Mouse (Mus musculus) forebrain, embryonic 16.5 days (tissue): ENCODE measurements around the gene Tekt4. TPM values are rescaled to one million over a fixed set of nuclear protein-coding genes. Genes with fewer than 3 reads are reported as not detected.

Source experiments
- ATAC-seq: fragments of 200-750 bp; cut with Nextera tagmentation; 2 replicates; pipeline ENCODE4 v1.8.0; 2017; ENCODE audit warnings: mild to moderate bottlenecking, moderate library complexity
- H3K27ac ChIP-seq: fragments of 300-500 bp; sonication (generic); 2 replicates; pipeline ENCODE4 v1.5.1; 2014; ENCODE audit warnings: low read length, control low read depth
- H3K27me3 ChIP-seq: fragments of 300-500 bp; sonication (generic); replicated peaks from 2 replicates; pipeline ENCODE4 v1.6.1; 2014; ENCODE audit warnings: low read length; ENCODE audit not compliant: control insufficient read depth, insufficient read depth
- H3K36me3 ChIP-seq: fragments of 300-500 bp; sonication (generic); 2 replicates; pipeline ENCODE4 v1.6.1; 2014; ENCODE audit not compliant: control insufficient read depth, insufficient read depth
- H3K4me1 ChIP-seq: fragments of 300-500 bp; sonication (generic); replicated peaks from 2 replicates; pipeline ENCODE4 v1.6.1; 2014; ENCODE audit warnings: low read length; ENCODE audit not compliant: control insufficient read depth, insufficient read depth
- H3K4me2 ChIP-seq: fragments of 300-500 bp; sonication (generic); 2 replicates; pipeline ENCODE4 v1.6.1; 2014; ENCODE audit warnings: mild to moderate bottlenecking, low read length, control low read depth
- H3K4me3 ChIP-seq: fragments of 300-500 bp; sonication (generic); replicated peaks from 2 replicates; pipeline ENCODE4 v1.5.1; 2014; ENCODE audit warnings: mild to moderate bottlenecking, low read length, control low read depth
- H3K9ac ChIP-seq: fragments of 300-500 bp; sonication (generic); replicated peaks from 2 replicates; pipeline ENCODE4 v1.6.1; 2014; ENCODE audit warnings: low read depth, low read length, control low read depth
- H3K9me3 ChIP-seq: fragments of 300-500 bp; sonication (generic); 2 replicates; pipeline ENCODE4 v1.6.1; 2016; ENCODE audit warnings: low read length; ENCODE audit not compliant: control insufficient read depth
- WGBS: fragments of 180-500 bp; shearing (Covaris S2); extraction: QIAGEN DNeasy Blood & Tissue Kit; methylation state at CpG from one replicate; pipeline ENCODE4 v1.1.7; 2014; 5-methylcytosine and 5-hydroxymethylcytosine counted together
- polyA plus RNA-seq: library from polyadenylated mRNA; unstranded; fragments of >200 nt; fragmentation: Nextera tagmentation; extraction: Ambion mirVana; gene quantifications from 2 replicates; pipeline ENCODE4 v1.2.1, GENCODE M21; 2015

The Tekt4 gene
- polyA plus RNA-seq, 1 experiment from 2014 or later: 0.80 TPM

DNA sequence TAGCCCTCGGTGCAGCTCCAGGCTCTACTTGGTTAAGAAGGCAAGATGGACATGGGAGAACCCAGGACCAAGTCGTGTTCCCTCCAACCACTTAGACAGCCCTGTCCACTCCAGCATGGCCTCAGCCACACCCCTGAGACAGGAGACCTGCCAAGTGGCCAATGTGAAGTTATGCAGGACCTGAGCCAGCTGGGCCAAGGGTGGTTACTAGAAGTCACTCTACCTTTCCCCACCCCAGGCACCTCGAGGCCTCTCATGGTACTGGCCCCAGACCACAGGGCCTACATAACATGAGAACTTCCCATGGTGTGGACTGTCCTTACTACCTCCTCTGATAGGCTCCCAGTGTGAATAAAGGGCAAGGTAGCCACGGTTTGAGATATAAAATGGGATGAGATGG lies 40.2 kb upstream of the Tekt4 start:
- H3K36me3 ChIP-seq: no peaks in the 10 kb centered on the region
- no peak for ATAC-seq
- H3K4me3 ChIP-seq: no peak overlapping the region
- no peak overlapping the region for H3K27ac ChIP-seq
- WGBS: 69% methylated on average over 4 of the region's 4 CpGs
- no peaks in the 10 kb centered on the region for H3K9me3 ChIP-seq
- H3K4me1 ChIP-seq: peaks cover 50% of the 10 kb centered on the region
- no peak overlapping the region for H3K9ac ChIP-seq
- no peaks in the 10 kb centered on the region for H3K27me3 ChIP-seq
- no peak overlapping the region for H3K4me2 ChIP-seq

GRCm38 (mm10) chr17:25414917-25415316 lies 39.5 kb upstream of the Tekt4 start:
- Histone ChIP-seq H3K9me3 (no peaks in the 10 kb centered on the region), H3K4me3 (no peak overlapping the region), H3K27me3 (no peaks in the 10 kb centered on the region), H3K4me2 (no peak overlapping the region), H3K36me3 (no peaks in the 10 kb centered on the region), H3K4me1 (peaks cover 53% of the 10 kb centered on the region), H3K27ac (no peak overlapping the region), H3K9ac (no peak overlapping the region)
- WGBS: 45% methylated on average over 3 of the region's 3 CpGs
- ATAC-seq: no peak

- 3% methylated on average over 5 of the region's 6 CpGs for WGBS
- H3K27me3 ChIP-seq: no peaks in the 10 kb centered on the region
- no peaks in the 10 kb centered on the region for H3K9me3 ChIP-seq
- no peaks in the 10 kb centered on the region for H3K36me3 ChIP-seq
- no peak for ATAC-seq
- H3K4me1 ChIP-seq: peaks cover 50% of the 10 kb centered on the region
- H3K9ac ChIP-seq: no peak overlapping the region
- no peak overlapping the region for H3K4me2 ChIP-seq
- H3K4me3 ChIP-seq: no peak overlapping the region
- no peak overlapping the region for H3K27ac ChIP-seq
Observed at GRCm38 (mm10) chr17:25415421-25415913, 38.9 kb upstream of the Tekt4 start.

- Histone ChIP-seq H3K4me3 (no peak overlapping the region), H3K9ac (no peak overlapping the region), H3K27me3 (no peaks in the 10 kb centered on the region), H3K36me3 (no peaks in the 10 kb centered on the region), H3K4me2 (no peak overlapping the region), H3K9me3 (no peaks in the 10 kb centered on the region), H3K4me1 (peaks cover 44% of the 10 kb centered on the region), H3K27ac (no peak overlapping the region)
- 15% methylated on average over 3 of the region's 3 CpGs for WGBS
- ATAC-seq: 0 out of 2 replicates have a peak, but pooled peaks have one; percentile 24
Observed at GRCm38 (mm10) chr17:25416219-25416618, 38.2 kb upstream of the Tekt4 start.

- Histone ChIP-seq H3K27me3 (no peaks in the 10 kb centered on the region), H3K9ac (no peak overlapping the region), H3K27ac (no peak overlapping the region), H3K4me2 (no peak overlapping the region), H3K4me1 (peaks cover 42% of the 10 kb centered on the region), H3K36me3 (no peaks in the 10 kb centered on the region), H3K4me3 (no peak overlapping the region), H3K9me3 (no peaks in the 10 kb centered on the region)
- ATAC-seq: no peak
- 73% methylated on average over 6 of the region's 6 CpGs for WGBS
Observed at GRCm38 (mm10) chr17:25417990-25418389, 36.4 kb upstream of the Tekt4 start.

GRCm38 (mm10) chr17:25418926-25419325 lies 35.5 kb upstream of the Tekt4 start:
- Histone ChIP-seq H3K27me3 (no peaks in the 10 kb centered on the region), H3K4me3 (no peak overlapping the region), H3K27ac (no peak overlapping the region), H3K9me3 (no peaks in the 10 kb centered on the region), H3K4me2 (no peak overlapping the region), H3K4me1 (peaks cover 42% of the 10 kb centered on the region), H3K36me3 (no peaks in the 10 kb centered on the region), H3K9ac (no peak overlapping the region)
- peak; percentile 69; the same call in 1 of the 2 replicates for ATAC-seq
- WGBS: 8% methylated on average over 9 of the region's 9 CpGs

DNA sequence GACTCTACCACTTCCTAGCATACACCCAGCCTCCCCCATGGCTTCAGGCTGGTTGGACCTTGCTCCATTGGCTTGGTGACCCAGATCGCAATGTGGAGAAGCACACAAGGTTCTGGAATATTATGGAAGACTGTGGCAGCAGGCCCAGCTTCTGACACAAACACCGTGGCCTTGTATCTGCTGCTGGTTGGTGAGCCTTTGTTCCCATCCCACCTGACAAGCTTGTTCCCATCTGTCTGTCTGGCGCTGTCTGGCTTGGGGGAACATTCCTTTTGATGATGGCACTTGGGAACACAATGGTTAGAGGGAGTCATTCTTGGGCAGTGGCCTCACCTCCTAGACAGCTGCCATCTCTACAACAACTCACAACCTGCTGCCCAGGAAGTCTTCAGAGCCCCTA lies 33.4 kb upstream of the Tekt4 start:
- Histone ChIP-seq H3K27me3 (no peaks in the 10 kb centered on the region), H3K9me3 (no peaks in the 10 kb centered on the region), H3K4me1 (peaks cover 29% of the 10 kb centered on the region), H3K9ac (no peak overlapping the region), H3K4me3 (no peak overlapping the region), H3K4me2 (no peak overlapping the region), H3K27ac (no peak overlapping the region), H3K36me3 (no peaks in the 10 kb centered on the region)
- WGBS: 73% methylated on average over 3 of the region's 3 CpGs
- no peak for ATAC-seq

DNA sequence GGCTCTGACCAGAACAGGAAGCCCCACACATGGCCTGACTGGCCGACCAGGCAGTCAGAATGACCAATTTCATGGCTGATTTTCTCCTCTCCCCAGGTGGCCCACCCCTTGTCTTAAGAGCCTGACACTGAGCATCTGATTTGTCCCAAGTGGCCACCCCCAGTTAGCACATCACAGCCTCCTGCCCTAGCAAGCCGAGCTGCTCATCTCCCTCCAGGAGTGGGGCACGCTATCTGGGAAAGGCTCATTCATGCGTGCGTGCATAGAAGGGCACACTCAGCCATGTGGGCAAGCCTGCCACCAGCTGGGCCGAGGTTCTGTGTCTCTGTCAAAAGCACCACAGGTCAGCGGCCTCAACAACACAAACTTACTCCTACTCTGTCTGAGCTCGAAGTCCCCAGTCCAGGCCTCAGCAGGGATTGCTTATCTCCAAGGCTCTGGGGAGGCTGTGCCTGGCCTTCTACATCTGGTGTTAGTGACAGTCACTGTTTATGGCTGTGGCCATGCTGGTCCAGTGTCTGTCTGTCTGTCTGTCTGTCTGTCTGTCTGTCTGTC lies 29.8 kb upstream of the Tekt4 start:
- no peak for ATAC-seq
- peaks cover 15% of the 10 kb centered on the region for H3K4me1 ChIP-seq
- no peaks in the 10 kb centered on the region for H3K36me3 ChIP-seq
- no peak overlapping the region for H3K27ac ChIP-seq
- no peaks in the 10 kb centered on the region for H3K9me3 ChIP-seq
- no peaks in the 10 kb centered on the region for H3K27me3 ChIP-seq
- H3K9ac ChIP-seq: no peak overlapping the region
- H3K4me3 ChIP-seq: no peak overlapping the region
- no peak overlapping the region for H3K4me2 ChIP-seq
- WGBS: 23% methylated on average over 8 of the region's 8 CpGs

GRCm38 (mm10) chr17:25425996-25426395 lies 28.4 kb upstream of the Tekt4 start:
- no peak overlapping the region for H3K4me2 ChIP-seq
- H3K36me3 ChIP-seq: no peaks in the 10 kb centered on the region
- no peak overlapping the region for H3K4me3 ChIP-seq
- no peak for ATAC-seq
- no peak overlapping the region for H3K27ac ChIP-seq
- H3K9me3 ChIP-seq: no peaks in the 10 kb centered on the region
- peaks cover 20% of the 10 kb centered on the region for H3K4me1 ChIP-seq
- WGBS: 64% methylated on average over 2 of the region's 2 CpGs
- no peaks in the 10 kb centered on the region for H3K27me3 ChIP-seq
- no peak overlapping the region for H3K9ac ChIP-seq

- 32% methylated on average over 10 of the region's 10 CpGs for WGBS
- H3K4me3 ChIP-seq: no peak overlapping the region
- no peak overlapping the region for H3K9ac ChIP-seq
- H3K4me2 ChIP-seq: no peak overlapping the region
- peak; percentile 31; the same call in 1 of the 2 replicates for ATAC-seq
- H3K27me3 ChIP-seq: peaks cover 8% of the 10 kb centered on the region; the same call in 1 of the 2 replicates
- H3K27ac ChIP-seq: no peak overlapping the region
- H3K36me3 ChIP-seq: no peaks in the 10 kb centered on the region
- H3K4me1 ChIP-seq: peaks cover 32% of the 10 kb centered on the region
- H3K9me3 ChIP-seq: no peaks in the 10 kb centered on the region
Observed at GRCm38 (mm10) chr17:25427441-25427840, 27.0 kb upstream of the Tekt4 start.
